Mouse (Mus musculus): ENCODE measurements around the gene Camk2d. TPM values are rescaled to one million over a fixed set of nuclear protein-coding genes. Genes with fewer than 3 reads are reported as not detected.

Gene Camk2d
- polyA plus RNA-seq, 1 experiment from 2014 or later = 109 TPM

DNA sequence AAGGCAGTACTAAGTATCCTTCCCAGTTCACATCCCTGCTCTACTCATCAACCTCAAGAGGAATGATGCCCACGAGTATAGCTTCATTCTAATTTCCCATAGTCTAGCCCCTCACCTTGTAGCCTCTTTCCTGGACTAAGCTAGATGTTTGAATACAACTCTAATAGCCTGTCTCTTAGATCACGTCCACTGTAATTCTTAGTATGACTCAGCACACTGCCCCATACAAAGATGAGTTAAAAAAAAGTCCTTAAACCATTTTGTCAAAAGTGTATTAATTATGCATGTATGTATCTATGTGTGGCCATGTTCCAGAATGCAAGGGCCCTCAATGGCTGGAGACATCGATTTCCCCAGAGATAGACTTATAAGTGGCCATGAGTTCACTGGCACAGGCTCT lies 164.5 kb downstream of the Camk2d start:
- H3K9ac ChIP-seq = no peak overlapping the region
- ATAC-seq (ENCODE audit: low FRiP score) = no peak
- 84% methylated on average over 3 of the region's 3 CpGs for WGBS

DNA sequence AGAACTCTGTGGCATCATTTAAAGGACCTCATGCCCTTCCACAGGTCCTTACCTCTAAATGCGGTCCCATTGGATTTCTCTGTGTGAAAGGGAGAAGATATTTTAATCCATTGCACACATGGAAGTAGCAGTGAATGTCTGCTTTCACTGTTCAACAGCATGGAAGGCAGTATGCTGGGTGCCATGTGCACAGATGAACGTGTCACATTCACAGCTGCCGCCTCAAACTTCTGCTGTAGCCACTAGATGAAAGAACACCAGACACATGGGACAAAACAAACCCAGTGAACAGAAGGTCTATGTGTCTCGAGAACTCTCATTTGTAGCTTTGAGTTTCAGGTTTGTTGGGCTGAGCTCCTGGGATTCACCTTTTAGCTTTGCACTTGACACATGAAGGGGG lies 168.6 kb downstream of the Camk2d start:
- Histone ChIP-seq H3K9ac (no peak overlapping the region), H3K36me3 (replicated peaks; ENCODE audit: control insufficient read depth, insufficient read depth) (no peaks in the 10 kb centered on the region), H3K4me1 (replicated peaks; ENCODE audit: control insufficient read depth, insufficient read depth, low read length) (no peaks in the 10 kb centered on the region), H3K27ac (no peak overlapping the region), H3K4me2 (replicated peaks) (no peak overlapping the region), H3K4me3 (replicated peaks; ENCODE audit: low read length) (no peak overlapping the region), H3K27me3 (ENCODE audit: control insufficient read depth, insufficient read depth, low read length) (no peaks in the 10 kb centered on the region), H3K9me3 (ENCODE audit: control insufficient read depth, low read length) (no peaks in the 10 kb centered on the region)
- no peak for ATAC-seq (ENCODE audit: low FRiP score)
- no peak for DNase-seq (ENCODE audit: low spot score)
- 90% methylated on average over 4 of the region's 4 CpGs for WGBS

More for the DNA sequence above, 164.5 kb downstream of the Camk2d start:
- Histone ChIP-seq H3K4me2 (replicated peaks) (no peak overlapping the region), H3K27ac (no peak overlapping the region), H3K9me3 (ENCODE audit: control insufficient read depth, low read length) (no peaks in the 10 kb centered on the region), H3K27me3 (ENCODE audit: control insufficient read depth, insufficient read depth, low read length) (no peaks in the 10 kb centered on the region), H3K4me1 (replicated peaks; ENCODE audit: control insufficient read depth, insufficient read depth, low read length) (no peaks in the 10 kb centered on the region), H3K36me3 (replicated peaks; ENCODE audit: control insufficient read depth, insufficient read depth) (no peaks in the 10 kb centered on the region), H3K4me3 (replicated peaks; ENCODE audit: low read length) (no peak overlapping the region)
- DNase-seq (ENCODE audit: low spot score) = no peak

DNA sequence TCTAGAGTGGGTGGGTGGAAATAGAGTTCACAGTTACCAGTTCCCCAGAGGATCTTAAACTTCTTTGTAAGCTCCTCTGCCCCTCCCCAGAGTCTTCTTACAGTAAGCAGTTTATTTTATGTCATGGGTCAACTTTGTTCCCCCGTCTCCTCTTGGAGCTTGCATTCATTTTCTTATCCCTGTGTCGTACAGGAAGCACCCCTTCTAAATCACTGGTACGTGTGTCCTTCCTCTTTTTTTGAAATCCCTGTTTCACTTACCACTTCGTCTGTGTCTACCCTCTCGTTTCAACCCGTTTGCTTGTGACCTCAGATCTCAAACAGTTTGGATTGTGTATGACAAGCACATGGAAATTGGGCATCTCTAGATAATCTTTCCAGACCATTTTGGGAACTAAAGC lies 174.0 kb downstream of the Camk2d start:
- Histone ChIP-seq H3K4me3 (replicated peaks; ENCODE audit: low read length) (no peak overlapping the region), H3K4me2 (replicated peaks) (no peak overlapping the region), H3K9ac (no peak overlapping the region), H3K27me3 (ENCODE audit: control insufficient read depth, insufficient read depth, low read length) (no peaks in the 10 kb centered on the region), H3K9me3 (ENCODE audit: control insufficient read depth, low read length) (no peaks in the 10 kb centered on the region), H3K27ac (no peak overlapping the region), H3K36me3 (replicated peaks; ENCODE audit: control insufficient read depth, insufficient read depth) (no peaks in the 10 kb centered on the region), H3K4me1 (replicated peaks; ENCODE audit: control insufficient read depth, insufficient read depth, low read length) (no peaks in the 10 kb centered on the region)
- ATAC-seq (ENCODE audit: low FRiP score) (no peak), DNase-seq (ENCODE audit: low spot score) (no peak)
- 67% methylated on average over 6 of the region's 6 CpGs for WGBS

DNA sequence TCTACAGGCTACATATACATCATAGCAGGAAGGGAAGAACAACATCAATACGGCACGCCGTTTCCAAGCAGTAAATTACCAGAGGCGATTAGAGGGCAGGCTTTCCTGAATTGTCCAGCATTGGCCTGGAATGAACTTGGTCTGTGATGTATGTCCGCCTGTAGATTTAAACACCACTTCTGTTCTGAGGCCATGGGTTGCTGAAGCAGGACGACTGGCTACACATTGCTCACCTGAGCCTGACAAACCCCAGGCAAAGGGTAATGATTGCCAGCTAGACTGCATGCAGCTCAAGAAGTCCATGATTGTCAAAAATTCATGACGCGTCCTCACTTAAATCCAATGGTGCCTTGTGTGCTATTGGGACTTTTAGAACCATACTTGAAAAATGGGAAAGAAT lies 174.9 kb downstream of the Camk2d start:
- ATAC-seq (ENCODE audit: low FRiP score) = no peak
- Histone ChIP-seq H3K36me3 (replicated peaks; ENCODE audit: control insufficient read depth, insufficient read depth) (no peaks in the 10 kb centered on the region), H3K4me1 (replicated peaks; ENCODE audit: control insufficient read depth, insufficient read depth, low read length) (no peaks in the 10 kb centered on the region), H3K4me3 (replicated peaks; ENCODE audit: low read length) (no peak overlapping the region), H3K27ac (no peak overlapping the region), H3K9ac (no peak overlapping the region), H3K4me2 (replicated peaks) (no peak overlapping the region), H3K27me3 (ENCODE audit: control insufficient read depth, insufficient read depth, low read length) (no peaks in the 10 kb centered on the region), H3K9me3 (ENCODE audit: control insufficient read depth, low read length) (no peaks in the 10 kb centered on the region)
- WGBS = 58% methylated on average over 8 of the region's 8 CpGs
- no peak for DNase-seq (ENCODE audit: low spot score)

DNA sequence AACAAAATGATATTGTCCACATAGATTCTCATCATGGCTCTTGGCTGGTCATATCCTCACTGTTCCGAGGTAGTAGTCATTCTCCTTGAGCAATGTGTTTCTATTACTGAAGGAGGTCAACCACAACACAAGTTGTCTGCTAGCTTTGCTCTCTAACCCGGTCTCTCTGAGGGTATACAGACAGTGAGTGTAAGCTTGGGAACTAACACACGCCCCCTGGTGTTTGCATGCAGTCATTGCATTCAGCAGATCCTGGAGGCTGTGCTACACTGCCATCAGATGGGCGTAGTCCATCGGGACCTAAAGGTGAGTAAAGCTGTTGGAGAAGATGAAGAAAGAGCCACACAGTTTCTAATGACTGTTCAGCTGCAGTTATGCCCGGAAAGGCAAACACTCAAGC lies 175.4 kb downstream of the Camk2d start:
- ATAC-seq (ENCODE audit: low FRiP score) = peak; percentile 90
- H3K4me2 ChIP-seq (replicated peaks) = no peak overlapping the region
- DNase-seq (ENCODE audit: low spot score) = peak; percentile 74
- no peaks in the 10 kb centered on the region for H3K36me3 ChIP-seq (replicated peaks; ENCODE audit: control insufficient read depth, insufficient read depth)
- no peaks in the 10 kb centered on the region for H3K4me1 ChIP-seq (replicated peaks; ENCODE audit: control insufficient read depth, insufficient read depth, low read length)
- no peak overlapping the region for H3K4me3 ChIP-seq (replicated peaks; ENCODE audit: low read length)
- no peaks in the 10 kb centered on the region for H3K27me3 ChIP-seq (ENCODE audit: control insufficient read depth, insufficient read depth, low read length)
- H3K27ac ChIP-seq = no peak overlapping the region
- H3K9ac ChIP-seq = no peak overlapping the region
- 30% methylated on average over 6 of the region's 6 CpGs for WGBS
- no peaks in the 10 kb centered on the region for H3K9me3 ChIP-seq (ENCODE audit: control insufficient read depth, low read length)

DNA sequence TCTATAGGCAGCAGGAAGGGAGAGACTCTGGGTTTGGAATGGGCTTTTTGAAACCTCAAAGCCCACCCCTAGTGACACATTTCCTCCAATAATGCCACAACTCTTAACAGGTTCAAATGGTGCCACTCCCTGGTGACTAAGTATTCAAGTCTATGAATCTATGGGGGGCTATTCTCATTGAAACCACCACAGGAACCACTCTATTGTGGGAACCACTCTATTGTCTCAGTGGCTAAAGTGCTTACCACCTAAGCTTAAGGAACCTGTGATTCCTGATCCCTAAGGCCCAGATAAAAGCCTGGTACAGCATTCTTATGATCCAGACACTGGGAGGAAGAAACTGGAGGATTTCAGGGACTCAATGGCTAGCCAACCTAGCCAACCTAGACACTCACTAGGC lies 179.9 kb downstream of the Camk2d start:
- Histone ChIP-seq H3K36me3 (replicated peaks; ENCODE audit: control insufficient read depth, insufficient read depth) (no peaks in the 10 kb centered on the region), H3K4me1 (replicated peaks; ENCODE audit: control insufficient read depth, insufficient read depth, low read length) (no peaks in the 10 kb centered on the region), H3K27me3 (ENCODE audit: control insufficient read depth, insufficient read depth, low read length) (no peaks in the 10 kb centered on the region), H3K27ac (no peak overlapping the region), H3K4me3 (replicated peaks; ENCODE audit: low read length) (no peak overlapping the region), H3K9ac (no peak overlapping the region), H3K4me2 (replicated peaks) (no peak overlapping the region), H3K9me3 (ENCODE audit: control insufficient read depth, low read length) (no peaks in the 10 kb centered on the region)
- no peak for ATAC-seq (ENCODE audit: low FRiP score)
- DNase-seq (ENCODE audit: low spot score) = no peak

DNA sequence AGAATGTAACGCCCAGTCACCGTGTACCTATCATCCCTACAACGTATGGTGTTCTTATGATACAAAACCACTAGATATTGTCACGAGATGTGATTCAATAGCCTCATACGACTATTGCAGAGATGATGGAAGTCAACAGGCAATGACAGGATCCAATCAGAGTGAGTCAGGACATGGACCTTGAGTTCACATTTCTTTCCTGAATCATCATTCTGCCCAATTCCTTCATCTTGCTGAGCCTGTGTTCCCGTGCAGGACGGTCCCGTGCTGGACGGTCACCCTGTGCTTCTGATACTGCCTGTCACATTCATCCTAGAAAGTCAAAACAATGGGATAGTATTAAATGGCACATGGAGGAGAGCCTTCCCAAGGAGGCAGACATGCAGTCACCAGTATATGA lies 181.0 kb downstream of the Camk2d start:
- Histone ChIP-seq H3K4me1 (replicated peaks; ENCODE audit: control insufficient read depth, insufficient read depth, low read length) (no peaks in the 10 kb centered on the region), H3K4me2 (replicated peaks) (no peak overlapping the region), H3K4me3 (replicated peaks; ENCODE audit: low read length) (no peak overlapping the region), H3K36me3 (replicated peaks; ENCODE audit: control insufficient read depth, insufficient read depth) (no peaks in the 10 kb centered on the region), H3K27me3 (ENCODE audit: control insufficient read depth, insufficient read depth, low read length) (no peaks in the 10 kb centered on the region), H3K9me3 (ENCODE audit: control insufficient read depth, low read length) (no peaks in the 10 kb centered on the region), H3K9ac (no peak overlapping the region), H3K27ac (no peak overlapping the region)
- ATAC-seq (ENCODE audit: low FRiP score) (no peak), DNase-seq (ENCODE audit: low spot score) (no peak)
- 95% methylated on average over 9 of the region's 9 CpGs for WGBS

DNA sequence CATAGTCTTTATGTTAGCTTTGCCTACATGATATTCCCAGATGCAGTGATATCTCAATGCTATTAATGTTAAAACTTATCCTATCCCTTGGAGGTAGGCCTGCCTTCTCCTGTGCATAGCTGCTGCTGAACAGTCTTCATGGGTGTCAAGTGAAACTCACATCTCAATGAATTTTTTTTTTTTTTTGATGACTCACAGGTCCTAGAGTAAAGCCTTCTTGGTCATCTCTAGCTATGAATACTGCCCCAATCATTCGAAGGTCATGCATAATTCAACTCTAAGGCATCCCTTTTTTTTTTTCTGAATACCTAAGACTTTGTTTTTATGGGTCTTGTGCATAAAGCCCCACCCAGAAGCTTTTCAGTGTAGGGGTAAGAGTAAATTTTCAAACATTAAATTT lies 181.8 kb downstream of the Camk2d start:
- no peak for DNase-seq (ENCODE audit: low spot score)
- H3K4me2 ChIP-seq (replicated peaks) = no peak overlapping the region
- no peaks in the 10 kb centered on the region for H3K36me3 ChIP-seq (replicated peaks; ENCODE audit: control insufficient read depth, insufficient read depth)
- H3K27me3 ChIP-seq (ENCODE audit: control insufficient read depth, insufficient read depth, low read length) = no peaks in the 10 kb centered on the region
- H3K9ac ChIP-seq = no peak overlapping the region
- H3K4me3 ChIP-seq (replicated peaks; ENCODE audit: low read length) = no peak overlapping the region
- no peak for ATAC-seq (ENCODE audit: low FRiP score)
- H3K27ac ChIP-seq = no peak overlapping the region
- H3K9me3 ChIP-seq (ENCODE audit: control insufficient read depth, low read length) = no peaks in the 10 kb centered on the region
- 83% methylated on average over 1 of the region's 1 CpGs for WGBS
- no peaks in the 10 kb centered on the region for H3K4me1 ChIP-seq (replicated peaks; ENCODE audit: control insufficient read depth, insufficient read depth, low read length)

DNA sequence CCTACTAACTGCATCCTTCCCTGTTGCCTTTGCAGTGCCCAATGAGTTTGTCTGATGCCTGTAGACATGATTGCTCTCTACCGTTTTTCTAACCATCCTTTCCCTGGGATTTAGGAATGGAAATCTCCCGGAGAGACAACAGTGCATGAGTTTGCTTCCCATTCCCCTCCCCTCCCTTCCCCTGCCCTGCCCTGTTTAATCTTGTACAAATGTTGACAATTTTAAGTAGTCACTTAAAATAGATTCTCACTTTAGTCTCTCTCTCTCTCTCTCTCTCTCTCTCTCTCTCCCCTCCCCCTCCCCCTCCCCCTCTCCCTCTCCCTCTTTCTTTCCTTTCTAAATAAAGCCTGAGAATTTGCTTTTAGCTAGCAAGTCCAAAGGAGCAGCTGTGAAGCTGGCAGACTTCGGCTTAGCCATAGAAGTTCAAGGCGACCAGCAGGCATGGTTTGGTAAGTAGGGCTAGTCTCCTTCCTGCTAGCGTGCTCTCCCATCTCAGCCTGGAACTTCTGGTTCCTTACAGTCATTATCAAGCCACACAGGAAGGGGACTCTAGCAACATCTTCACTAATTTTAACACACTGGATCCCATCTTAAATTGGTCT lies 184.0 kb downstream of the Camk2d start:
- H3K27ac ChIP-seq = no peak overlapping the region
- 80% methylated on average over 5 of the region's 5 CpGs for WGBS
- H3K4me1 ChIP-seq (replicated peaks; ENCODE audit: control insufficient read depth, insufficient read depth, low read length) = no peaks in the 10 kb centered on the region
- no peaks in the 10 kb centered on the region for H3K36me3 ChIP-seq (replicated peaks; ENCODE audit: control insufficient read depth, insufficient read depth)
- DNase-seq (ENCODE audit: low spot score) = no peak
- H3K9me3 ChIP-seq (ENCODE audit: control insufficient read depth, low read length) = no peaks in the 10 kb centered on the region
- no peak overlapping the region for H3K4me3 ChIP-seq (replicated peaks; ENCODE audit: low read length)
- no peak overlapping the region for H3K4me2 ChIP-seq (replicated peaks)
- ATAC-seq (ENCODE audit: low FRiP score) = no peak
- no peak overlapping the region for H3K9ac ChIP-seq
- no peaks in the 10 kb centered on the region for H3K27me3 ChIP-seq (ENCODE audit: control insufficient read depth, insufficient read depth, low read length)
